Mouse (Mus musculus) testis, adult 2 months (tissue): Measurements from ENCODE around the gene Hmgcr. TPM values are rescaled to one million over a fixed set of nuclear protein-coding genes. Genes with fewer than 3 reads are reported as not detected.

Experiments
- H3K27ac ChIP-seq: fragments of 200-500 bp; 2 replicates; pipeline ENCODE4 v1.5.1; 2012; ENCODE audit warnings: low read depth, low read length; ENCODE audit not compliant: control insufficient read depth, insufficient read depth
- H3K27me3 ChIP-seq: fragments of 200-500 bp; 2 replicates; pipeline ENCODE4 v1.6.1; 2012; ENCODE audit warnings: mild to moderate bottlenecking, low read length, moderate library complexity; ENCODE audit not compliant: control insufficient read depth, insufficient read depth
- H3K36me3 ChIP-seq: fragments of 200-500 bp; 2 replicates; pipeline ENCODE4 v1.6.1; 2012; ENCODE audit warnings: mild to moderate bottlenecking, low read length; ENCODE audit not compliant: control insufficient read depth, insufficient read depth
- H3K4me1 ChIP-seq: fragments of 200-500 bp; 2 replicates; pipeline ENCODE4 v1.6.1; 2012; ENCODE audit warnings: low read length; ENCODE audit not compliant: control insufficient read depth, insufficient read depth
- H3K4me3 ChIP-seq: fragments of 200-500 bp; 2 replicates; pipeline ENCODE4 v1.5.1; 2012; ENCODE audit warnings: low read depth, mild to moderate bottlenecking, low read length, moderate library complexity, mixed read lengths; ENCODE audit not compliant: control insufficient read depth
- CTCF ChIP-seq: fragments of 200-500 bp; IDR thresholded peaks from 2 replicates; pipeline ENCODE4 v1.5.1; 2012; ENCODE audit warnings: low read depth, mild to moderate bottlenecking, inconsistent platforms, low read length, moderate library complexity; ENCODE audit not compliant: control insufficient read depth, insufficient read depth, insufficient replicate concordance
- POLR2A ChIP-seq: fragments of 200-500 bp; IDR thresholded peaks from 2 replicates; pipeline ENCODE4 v1.6.1; 2012; ENCODE audit warnings: low read depth, mild to moderate bottlenecking, inconsistent platforms, low read length, moderate library complexity; ENCODE audit not compliant: control insufficient read depth
- polyA plus RNA-seq: library from polyadenylated mRNA; depleted of rRNA; stranded (reverse); fragments of >200 nt; gene quantifications from 2 replicates; pipeline ENCODE4 v1.2.3, GENCODE M21; 2012; rRNA removed

Hmgcr gene
- polyA plus RNA-seq, 1 experiment, result 67.3 TPM

DNA sequence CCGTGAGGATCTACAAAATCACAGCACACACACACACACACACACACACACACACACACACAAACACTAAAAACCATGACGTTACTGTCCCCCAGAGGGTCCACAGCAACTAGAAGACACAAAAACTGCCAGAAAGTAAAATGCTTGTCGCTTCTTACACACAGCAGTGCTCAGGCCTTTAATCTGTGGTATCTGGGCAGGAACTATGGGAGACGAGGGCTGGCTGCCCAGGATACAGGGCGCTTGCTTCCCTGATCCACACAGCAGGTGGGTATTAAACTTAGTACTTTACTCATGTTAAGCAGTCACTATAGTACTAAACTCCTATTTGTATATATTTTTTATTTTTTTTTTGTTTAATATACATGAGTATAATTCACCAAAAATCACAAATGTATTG, 24.9 kb downstream of the Hmgcr start:
- no peak for TF ChIP-seq CTCF
- no peak for TF ChIP-seq POLR2A
- no peak overlapping the region for H3K27ac ChIP-seq

DNA sequence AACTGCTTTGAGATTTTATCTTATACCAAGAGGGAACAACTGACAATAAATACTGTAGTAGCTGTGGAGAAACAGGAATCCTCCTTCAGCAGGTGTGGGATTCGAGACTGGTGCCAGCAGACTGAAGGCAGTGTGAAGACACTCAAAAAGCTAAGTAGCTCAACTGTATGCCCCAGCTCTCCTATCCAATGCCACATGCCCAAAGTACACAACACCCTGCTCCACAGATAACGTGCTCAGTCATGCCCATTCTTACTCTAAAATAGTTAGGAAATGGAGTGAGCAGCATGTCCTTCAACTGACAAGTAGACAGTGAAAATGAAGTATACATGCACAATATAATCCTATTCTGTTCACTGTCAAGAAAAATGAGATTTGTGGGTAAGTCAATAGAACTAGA, 26.6 kb downstream of the Hmgcr start:
- TF ChIP-seq CTCF, result no peak
- no peak for TF ChIP-seq POLR2A
- Histone ChIP-seq H3K27ac (no peak overlapping the region), H3K36me3 (no peaks in the 10 kb centered on the region; the same call in 1 of the 2 replicates), H3K4me3 (no peak overlapping the region), H3K4me1 (no peaks in the 10 kb centered on the region), H3K27me3 (no peaks in the 10 kb centered on the region)

More for the DNA sequence above, 24.9 kb downstream of the Hmgcr start:
- H3K27me3 ChIP-seq, result no peaks in the 10 kb centered on the region
- no peaks in the 10 kb centered on the region for H3K4me1 ChIP-seq
- H3K36me3 ChIP-seq, result no peaks in the 10 kb centered on the region; the same call in 1 of the 2 replicates
- no peak overlapping the region for H3K4me3 ChIP-seq

DNA sequence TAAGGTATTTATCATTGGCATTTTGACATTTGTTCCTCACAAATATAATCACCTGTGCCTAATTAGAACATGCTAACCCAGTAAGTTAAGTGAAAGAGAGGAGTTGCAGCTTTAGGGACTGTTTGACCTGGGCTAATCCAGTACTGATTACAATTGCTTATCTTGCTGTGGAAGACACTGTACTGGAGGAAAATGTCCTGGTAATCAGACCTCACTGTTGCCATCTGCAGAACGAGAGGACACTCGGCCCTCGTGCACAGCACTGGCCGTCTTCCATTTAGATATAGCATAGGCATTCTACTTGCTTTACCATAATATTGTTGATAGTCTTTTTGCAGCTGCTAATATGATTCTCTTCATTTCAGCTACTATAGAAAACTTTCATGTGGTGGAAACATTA, 40.3 kb downstream of the Hmgcr start:
- peaks cover 1% of the 10 kb centered on the region for H3K36me3 ChIP-seq

DNA sequence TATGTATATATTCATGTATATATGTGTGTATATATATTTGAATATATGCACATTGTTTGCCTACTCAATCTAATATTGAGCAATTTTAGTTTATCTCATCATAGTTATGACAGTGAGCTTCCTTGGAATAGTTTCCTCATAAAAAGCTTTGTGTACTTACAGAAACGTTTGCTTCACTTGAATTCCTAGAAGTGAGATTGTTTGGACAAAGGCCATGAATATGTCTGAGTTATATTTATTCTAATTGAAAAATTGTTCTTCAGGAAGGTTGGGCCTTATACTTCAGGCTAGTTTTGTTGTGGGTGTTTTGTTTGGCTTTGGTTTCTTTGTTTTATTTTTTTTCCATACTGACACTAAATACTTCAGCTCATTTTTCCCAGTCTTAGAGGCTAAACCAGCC, 49.8 kb downstream of the Hmgcr start:
- Histone ChIP-seq H3K4me3 (no peak overlapping the region), H3K27me3 (no peaks in the 10 kb centered on the region), H3K36me3 (no peaks in the 10 kb centered on the region), H3K27ac (no peak overlapping the region), H3K4me1 (no peaks in the 10 kb centered on the region)
- TF ChIP-seq POLR2A, result no peak
- no peak for TF ChIP-seq CTCF

More for the DNA sequence above, 40.3 kb downstream of the Hmgcr start:
- H3K4me1 ChIP-seq, result no peaks in the 10 kb centered on the region
- H3K27me3 ChIP-seq, result no peaks in the 10 kb centered on the region
- no peak overlapping the region for H3K27ac ChIP-seq
- H3K4me3 ChIP-seq, result no peak overlapping the region
- TF ChIP-seq CTCF (no peak), POLR2A (no peak)

DNA sequence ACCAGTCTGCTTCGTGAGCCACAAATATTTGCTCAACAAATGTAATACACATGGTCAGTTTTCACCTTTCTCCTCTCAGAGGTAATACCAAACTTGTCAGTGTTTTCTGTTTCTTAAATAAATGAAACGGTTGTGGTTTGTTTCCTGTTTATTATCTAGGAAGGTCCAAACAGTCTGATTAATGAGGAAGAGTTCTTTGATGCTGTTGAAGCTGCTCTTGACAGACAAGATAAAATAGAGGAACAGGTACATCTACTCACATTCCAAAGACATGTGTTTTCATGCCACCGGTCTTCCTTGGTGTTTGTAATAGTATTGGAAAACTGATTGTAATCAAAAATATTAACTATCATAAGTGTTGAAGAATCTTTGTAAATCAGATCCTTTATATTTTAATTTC, 56.1 kb downstream of the Hmgcr start:
- H3K4me1 ChIP-seq, result no peaks in the 10 kb centered on the region
- no peaks in the 10 kb centered on the region; the same call in 1 of the 2 replicates for H3K36me3 ChIP-seq
- H3K27ac ChIP-seq, result no peak overlapping the region
- TF ChIP-seq POLR2A (no peak), CTCF (no peak)
- H3K27me3 ChIP-seq, result no peaks in the 10 kb centered on the region
- H3K4me3 ChIP-seq, result no peak overlapping the region

DNA sequence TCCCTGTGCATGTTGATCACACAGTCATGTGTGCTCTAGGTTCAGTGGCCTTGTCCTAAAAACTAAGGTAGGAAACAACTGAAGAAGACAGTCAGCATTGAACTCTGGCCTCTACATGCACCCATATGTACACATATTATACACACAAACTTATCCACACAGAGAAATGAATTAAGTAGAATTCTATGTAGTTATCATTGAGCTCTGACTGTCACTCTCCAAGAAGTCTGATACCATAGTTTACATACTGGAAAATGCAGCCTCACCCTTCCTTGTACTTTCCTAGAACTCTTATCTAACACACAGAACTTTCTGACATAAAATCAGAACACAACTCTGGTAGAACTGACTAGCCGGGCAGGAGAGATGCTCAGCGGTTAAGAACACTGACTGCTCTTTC, 66.5 kb downstream of the Hmgcr start:
- TF ChIP-seq POLR2A, result no peak
- TF ChIP-seq CTCF, result no peak
- Histone ChIP-seq H3K4me1 (no peaks in the 10 kb centered on the region), H3K27me3 (no peaks in the 10 kb centered on the region), H3K27ac (no peak overlapping the region), H3K36me3 (0 out of 2 replicates have a peak, but pooled peaks cover 1% of the 10 kb centered on the region), H3K4me3 (no peak overlapping the region)

DNA sequence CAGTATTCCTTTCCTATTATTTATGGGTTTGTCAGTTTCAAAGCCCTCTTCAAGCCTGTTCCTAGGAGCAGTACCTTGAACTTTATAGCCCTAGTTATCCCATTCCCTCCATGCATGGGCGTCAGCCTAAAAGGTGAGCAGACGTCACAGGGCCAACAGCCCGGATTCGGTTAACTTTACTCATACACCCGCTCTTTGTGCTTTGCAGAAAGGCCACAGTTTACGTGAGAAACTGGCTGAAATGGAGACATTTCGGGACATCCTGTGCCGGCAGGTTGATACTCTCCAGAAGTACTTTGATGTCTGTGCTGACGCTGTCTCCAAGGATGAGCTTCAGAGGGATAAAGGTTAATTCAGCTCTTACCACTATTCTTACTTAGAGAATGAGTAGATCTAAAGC, 71.6 kb downstream of the Hmgcr start:
- Histone ChIP-seq H3K36me3 (0 out of 2 replicates have a peak, but pooled peaks cover 1% of the 10 kb centered on the region), H3K27me3 (no peaks in the 10 kb centered on the region), H3K4me3 (no peak overlapping the region), H3K4me1 (no peaks in the 10 kb centered on the region), H3K27ac (no peak overlapping the region)
- TF ChIP-seq POLR2A (no peak), CTCF (no peak)

Other genes with a start within 250 kb of the Hmgcr start
- 0.17 and 0.99 TPM in 2 replicates for gene Ankdd1b, start 199.7 kb downstream of the Hmgcr start, polyA plus RNA-seq
- not detected in 2 replicates for gene Gm17622, start 180.2 kb downstream of the Hmgcr start, polyA plus RNA-seq
- 14.1 and 17.0 TPM in 2 replicates for gene Polk, start 128.4 kb downstream of the Hmgcr start, polyA plus RNA-seq
- 53.9 and 59.6 TPM in 2 replicates for gene Col4a3bp, start 128.3 kb downstream of the Hmgcr start, polyA plus RNA-seq
- gene Ankrd31, start 77.3 kb upstream of the Hmgcr start, polyA plus RNA-seq, result 4.6 TPM in 2 replicates